Mouse (Mus musculus): Measurements from ENCODE around the gene Selenok.

GRCm38 (mm10) chr14:30016666-30017065, 48.6 kb downstream of the Selenok start:
- no peak for TF ChIP-seq EP300 (IDR thresholded peaks at IDR 0.05; ENCODE audit: low read depth)
- no peak for TF ChIP-seq CTCF (IDR thresholded peaks at IDR 0.05; ENCODE audit: low read depth)
